Mouse (Mus musculus) erythroblast, adult 5-6 weeks (primary cell): ENCODE data around the gene Lyz1. TPM values are rescaled to one million over a fixed set of nuclear protein-coding genes. Genes with fewer than 3 reads are reported as not detected.

Source experiments
- total RNA-seq, 2 experiments: library from RNA; stranded (forward) in 1 of 2; stranded (reverse) in 1 of 2; fragments of 150-400 nt in 1 of 2; fragments of 200-764, 138-1000 nt in 1 of 2; gene quantifications; 2 replicates each; pipeline versions ENCODE4 v1.2.3 to v1.2.4; 2015 to 2017; ENCODE audit warnings: low replicate concordance in 2 of 2

Lyz1 gene
- total RNA-seq, 2 experiments from 2014 or later: 2.7 TPM; not detected in 1

Other genes starting within 250 kb of the Lyz1 start
- gene Lrrc10, start 247.5 kb downstream of the Lyz1 start, total RNA-seq (2015; ENCODE audit: low replicate concordance): not detected in 2 replicates
- gene Lrrc10, start 247.5 kb downstream of the Lyz1 start, total RNA-seq (2017; ENCODE audit: low replicate concordance): not detected in 2 replicates
- gene Cct2, start 229.1 kb downstream of the Lyz1 start, total RNA-seq (2015; ENCODE audit: low replicate concordance): 144 and 179 TPM in 2 replicates
- gene Cct2, start 229.1 kb downstream of the Lyz1 start, total RNA-seq (2017; ENCODE audit: low replicate concordance): 79.9 and 94.5 TPM in 2 replicates
- 23.4 and 34.3 TPM in 2 replicates for gene Frs2, start 144.3 kb downstream of the Lyz1 start, total RNA-seq (2015; ENCODE audit: low replicate concordance)
- gene Frs2, start 144.3 kb downstream of the Lyz1 start, total RNA-seq (2017; ENCODE audit: low replicate concordance): 24.2 and 34.2 TPM in 2 replicates
- gene Yeats4, start 68.4 kb downstream of the Lyz1 start, total RNA-seq (2015; ENCODE audit: low replicate concordance): 25.9 and 28.6 TPM in 2 replicates
- gene Yeats4, start 68.4 kb downstream of the Lyz1 start, total RNA-seq (2017; ENCODE audit: low replicate concordance): 25.0 and 51.6 TPM in 2 replicates
- gene 9530003J23Rik, start 54.2 kb downstream of the Lyz1 start, total RNA-seq (2015; ENCODE audit: low replicate concordance): not detected in 2 replicates
- gene 9530003J23Rik, start 54.2 kb downstream of the Lyz1 start, total RNA-seq (2017; ENCODE audit: low replicate concordance): 0.56 TPM in 1 of 2 replicates, not detected in the other
- gene Lyz2, start 10.5 kb downstream of the Lyz1 start, total RNA-seq (2015; ENCODE audit: low replicate concordance): 2,691 and 2,758 TPM in 2 replicates
- gene Lyz2, start 10.5 kb downstream of the Lyz1 start, total RNA-seq (2017; ENCODE audit: low replicate concordance): 1,711 and 2,049 TPM in 2 replicates
- gene Cpsf6, start 87.1 kb upstream of the Lyz1 start, total RNA-seq (2015; ENCODE audit: low replicate concordance): 37.6 and 47.7 TPM in 2 replicates
- 36.5 and 47.0 TPM in 2 replicates for gene Cpsf6, start 87.1 kb upstream of the Lyz1 start, total RNA-seq (2017; ENCODE audit: low replicate concordance)